Mouse (Mus musculus): ENCODE measurements around the gene Atad3a. TPM values are rescaled to one million over a fixed set of nuclear protein-coding genes. Genes with fewer than 3 reads are reported as not detected.

Atad3a gene
- polyA plus RNA-seq, 1 experiment, result 44.5 TPM

DNA sequence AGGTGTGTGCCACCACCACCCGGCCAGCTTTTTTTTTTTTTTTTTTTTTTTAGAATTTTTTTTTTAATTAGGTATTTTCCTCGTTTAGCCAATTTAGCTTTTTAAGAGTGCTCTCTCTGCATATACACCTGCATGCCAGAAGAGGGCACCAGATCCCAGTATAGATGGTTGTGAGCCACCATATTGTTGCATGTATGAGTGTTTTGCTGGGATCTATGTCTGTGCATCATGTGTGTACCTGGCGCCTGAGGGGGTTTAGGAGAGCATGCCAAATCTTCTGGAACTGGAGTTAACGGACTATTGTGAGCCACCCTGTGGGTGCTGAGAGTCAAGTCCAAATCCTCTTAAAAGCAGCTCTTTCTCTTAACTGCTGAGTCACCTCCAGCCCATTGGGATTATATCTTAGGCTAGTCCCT lies 39.2 kb downstream of the Atad3a start:
- 53% methylated on average over 4 of the region's 4 CpGs for WGBS
- Histone ChIP-seq H3K4me1 (ENCODE audit: control insufficient read depth, insufficient read depth, low read length) (no peaks in the 10 kb centered on the region), H3K4me3 (replicated peaks; ENCODE audit: extremely low read depth, low read depth, low read length) (no peak overlapping the region)
- DNase-seq, result peak; percentile 26
- TF ChIP-seq CTCF (IDR thresholded peaks at IDR 0.05; ENCODE audit: insufficient read depth, low read length), result no peak
- no peak for TF ChIP-seq POLR2A (IDR thresholded peaks at IDR 0.05; ENCODE audit: borderline replicate concordance, extremely low read depth, low read depth, low read length)

DNA sequence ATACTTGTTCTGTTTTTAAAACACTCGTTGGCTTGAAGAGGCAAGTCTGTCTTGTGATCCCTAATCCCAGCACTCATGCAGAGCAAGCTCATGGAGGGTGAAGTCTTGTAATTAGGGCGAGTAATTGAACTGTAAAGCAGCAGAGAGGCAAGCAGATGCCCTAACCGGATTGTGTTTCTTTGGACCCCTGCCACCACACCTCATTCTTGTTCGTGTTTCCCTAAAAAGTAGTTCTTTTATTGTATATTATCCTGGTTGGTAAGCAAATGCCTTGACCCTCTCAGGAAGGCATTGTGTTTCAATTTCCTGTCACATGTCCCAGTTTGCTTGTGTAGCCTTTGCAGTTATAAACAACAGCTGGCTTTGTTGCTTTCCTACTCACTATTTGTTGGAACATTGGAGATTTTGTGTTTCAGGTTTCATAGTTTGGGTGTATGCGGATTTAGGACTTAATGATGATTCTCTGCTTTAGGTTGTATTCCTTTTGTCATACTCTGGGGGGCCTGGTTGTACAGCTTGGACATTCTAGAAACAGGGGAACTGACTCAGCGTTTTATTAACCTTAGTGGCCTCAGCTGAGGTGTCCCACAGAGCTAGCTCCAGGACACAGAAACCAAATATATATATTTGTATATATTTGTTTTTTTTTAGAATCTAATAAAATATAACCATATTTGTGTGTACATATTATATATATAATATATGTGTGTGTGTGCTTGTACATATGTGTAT lies 50.2 kb downstream of the Atad3a start:
- H3K4me3 ChIP-seq (replicated peaks; ENCODE audit: extremely low read depth, low read depth, low read length), result no peak overlapping the region
- no peak for DNase-seq
- TF ChIP-seq POLR2A (IDR thresholded peaks at IDR 0.05; ENCODE audit: borderline replicate concordance, extremely low read depth, low read depth, low read length), result no peak
- TF ChIP-seq CTCF (IDR thresholded peaks at IDR 0.05; ENCODE audit: insufficient read depth, low read length), result no peak
- 29% methylated on average over 6 of the region's 6 CpGs for WGBS
- peaks cover 17% of the 10 kb centered on the region for H3K4me1 ChIP-seq (ENCODE audit: control insufficient read depth, insufficient read depth, low read length)

DNA sequence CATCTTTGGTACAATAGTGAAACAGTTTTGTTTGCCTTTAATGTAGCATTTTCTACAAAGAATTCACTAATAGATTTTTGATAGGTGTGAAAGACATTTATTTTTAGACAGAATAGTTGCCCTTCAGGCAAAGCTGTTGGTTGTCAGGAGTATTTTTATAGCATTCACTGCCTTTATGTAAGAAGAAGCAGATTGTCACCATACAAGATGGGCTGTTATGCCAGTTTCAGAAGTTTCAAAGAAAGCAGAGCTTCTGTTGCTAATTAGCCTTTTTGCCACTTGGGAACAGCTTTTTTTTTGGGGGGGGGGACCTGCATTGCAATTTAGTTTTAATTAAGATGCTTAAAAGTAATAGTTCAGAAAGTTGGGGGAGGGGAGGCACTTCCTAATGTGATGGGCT lies 51.9 kb downstream of the Atad3a start:
- Histone ChIP-seq H3K4me1 (ENCODE audit: control insufficient read depth, insufficient read depth, low read length) (peaks cover 17% of the 10 kb centered on the region), H3K4me3 (replicated peaks; ENCODE audit: extremely low read depth, low read depth, low read length) (no peak overlapping the region)
- no peak for DNase-seq
- no peak for TF ChIP-seq CTCF (IDR thresholded peaks at IDR 0.05; ENCODE audit: insufficient read depth, low read length)
- TF ChIP-seq POLR2A (IDR thresholded peaks at IDR 0.05; ENCODE audit: borderline replicate concordance, extremely low read depth, low read depth, low read length), result no peak

DNA sequence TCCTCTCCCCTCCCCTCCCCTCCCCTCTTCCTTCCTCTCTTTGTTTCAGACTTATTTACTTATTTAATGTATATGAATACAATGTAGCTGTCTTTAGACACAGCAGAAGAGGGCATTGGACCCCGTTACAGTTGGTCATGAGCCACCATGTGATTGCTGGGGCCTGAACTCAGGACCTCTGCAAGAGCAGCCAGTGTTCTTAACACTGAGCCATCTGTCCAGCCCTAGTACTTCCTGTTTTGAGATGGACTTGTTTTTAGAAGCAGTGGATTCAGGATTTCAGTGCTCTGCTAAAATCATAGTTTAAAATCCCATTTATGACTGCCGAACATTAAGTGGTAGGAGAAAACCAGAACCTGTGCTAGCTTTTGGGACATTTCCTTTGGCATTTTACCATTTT lies 52.3 kb downstream of the Atad3a start:
- 50% methylated on average over 2 of the region's 2 CpGs for WGBS
- Histone ChIP-seq H3K4me1 (ENCODE audit: control insufficient read depth, insufficient read depth, low read length) (peaks cover 17% of the 10 kb centered on the region), H3K4me3 (replicated peaks; ENCODE audit: extremely low read depth, low read depth, low read length) (no peak overlapping the region)
- DNase-seq, result no peak
- TF ChIP-seq CTCF (IDR thresholded peaks at IDR 0.05; ENCODE audit: insufficient read depth, low read length), result no peak
- no peak for TF ChIP-seq POLR2A (IDR thresholded peaks at IDR 0.05; ENCODE audit: borderline replicate concordance, extremely low read depth, low read depth, low read length)

DNA sequence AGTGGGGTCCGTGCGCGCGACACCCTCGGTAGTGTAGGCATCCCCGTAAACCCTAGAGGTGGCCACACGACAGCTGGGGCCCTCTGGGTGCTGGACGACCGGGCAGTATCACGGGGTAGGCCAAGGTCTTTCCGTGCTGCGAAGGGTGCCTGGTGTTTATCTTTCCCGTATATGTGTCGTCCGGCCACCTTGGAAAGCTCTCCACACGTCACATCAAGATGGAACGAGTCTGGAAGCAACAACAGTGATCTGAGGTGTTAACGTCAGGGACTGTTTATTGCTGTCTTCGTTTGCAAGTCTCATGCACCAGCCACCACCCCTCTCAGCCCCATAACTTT lies 55.3 kb downstream of the Atad3a start:
- DNase-seq, result no peak
- no peak for TF ChIP-seq CTCF (IDR thresholded peaks at IDR 0.05; ENCODE audit: insufficient read depth, low read length)
- no peak for TF ChIP-seq POLR2A (IDR thresholded peaks at IDR 0.05; ENCODE audit: borderline replicate concordance, extremely low read depth, low read depth, low read length)
- peak overlapping the region; percentile 98 for H3K4me3 ChIP-seq (replicated peaks; ENCODE audit: extremely low read depth, low read depth, low read length)
- WGBS, result under 1% methylated on average over 19 of the region's 19 CpGs
- H3K4me1 ChIP-seq (ENCODE audit: control insufficient read depth, insufficient read depth, low read length), result peaks cover 10% of the 10 kb centered on the region

DNA sequence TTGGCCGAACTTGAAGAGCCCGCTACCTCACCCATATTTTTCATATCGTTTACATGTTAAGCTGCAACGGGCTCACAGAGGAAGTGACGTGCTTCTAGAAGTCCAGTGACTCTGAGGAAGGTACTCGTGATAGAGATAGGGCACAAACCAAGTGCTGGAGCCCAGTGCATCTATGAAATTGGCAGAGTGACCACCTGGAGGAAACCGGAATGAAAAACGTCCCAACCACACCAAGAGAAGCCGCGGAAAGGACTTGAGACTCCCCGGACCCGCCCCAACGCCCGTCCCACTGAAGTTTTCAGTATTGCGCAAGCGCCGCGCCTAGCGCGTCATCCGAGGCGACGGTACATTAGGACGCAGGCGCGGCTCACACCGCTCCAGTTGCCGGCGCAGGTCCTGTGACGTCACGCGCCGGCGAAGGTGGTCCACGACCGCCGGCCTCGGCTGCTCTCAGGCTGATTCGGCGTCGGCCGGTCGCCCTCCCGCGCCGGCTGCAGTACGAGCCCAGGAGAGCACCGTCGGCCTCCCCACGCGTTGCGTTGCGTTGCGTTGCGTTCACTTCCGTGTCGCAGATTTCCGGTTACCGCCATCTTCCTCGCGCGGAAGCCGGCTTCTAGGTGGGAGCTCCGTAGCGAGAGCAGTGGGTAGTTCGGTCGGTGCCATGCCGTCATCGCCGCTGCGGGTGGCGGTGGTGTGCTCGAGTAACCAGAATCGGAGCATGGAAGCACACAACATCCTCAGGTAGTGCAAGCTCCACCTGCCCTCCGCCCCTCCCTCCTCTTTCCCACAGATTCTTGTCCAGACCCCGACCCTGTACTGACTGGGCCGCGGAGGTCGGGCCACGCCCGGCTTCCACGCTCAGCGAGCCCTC lies 55.9 kb downstream of the Atad3a start, which contains the start of gene Ssu72:
Gene Ssu72 (plus strand): TSS at position 80 of the 871 bp plus-strand sequence.
- H3K4me3 ChIP-seq (replicated peaks; ENCODE audit: extremely low read depth, low read depth, low read length), result peak within 1 kb of the TSS; percentile 98
- peak; percentile 98 for DNase-seq
- TF ChIP-seq POLR2A (IDR thresholded peaks at IDR 0.05; ENCODE audit: borderline replicate concordance, extremely low read depth, low read depth, low read length) (peak; percentile 78; the same call in 1 of the 2 replicates), CTCF (IDR thresholded peaks at IDR 0.05; ENCODE audit: insufficient read depth, low read length) (no peak)
- WGBS, result under 1% methylated on average over 83 of the region's 83 CpGs
- peaks cover 5% of the 10 kb centered on the region for H3K4me1 ChIP-seq (ENCODE audit: control insufficient read depth, insufficient read depth, low read length)

DNA sequence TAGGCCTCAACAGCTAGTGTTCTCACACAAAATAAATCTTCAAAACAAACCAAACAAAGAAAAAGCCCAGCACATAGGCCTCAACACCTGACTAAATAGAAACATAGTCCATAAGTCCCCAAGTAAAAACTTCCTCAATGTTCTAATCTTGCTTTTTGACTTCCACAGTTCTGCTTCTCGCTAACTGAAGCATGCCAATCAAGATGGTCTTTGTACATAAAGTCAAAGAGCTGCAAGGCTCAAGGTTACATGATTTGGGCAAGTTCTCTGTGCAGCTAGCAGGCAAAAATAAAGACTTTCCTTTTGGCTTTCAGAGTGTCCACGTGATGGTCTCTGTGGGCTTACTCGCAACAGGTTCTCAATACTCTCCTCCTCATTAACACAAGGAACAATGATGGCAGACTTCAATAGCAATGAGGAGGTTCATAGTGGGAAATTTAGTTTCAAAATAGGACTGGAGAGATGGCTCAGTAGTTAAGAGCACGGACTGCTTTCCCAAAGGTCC lies 57.4 kb downstream of the Atad3a start:
- Histone ChIP-seq H3K4me3 (replicated peaks; ENCODE audit: extremely low read depth, low read depth, low read length) (no peak overlapping the region), H3K4me1 (ENCODE audit: control insufficient read depth, insufficient read depth, low read length) (peaks cover 5% of the 10 kb centered on the region)
- no peak for DNase-seq
- TF ChIP-seq POLR2A (IDR thresholded peaks at IDR 0.05; ENCODE audit: borderline replicate concordance, extremely low read depth, low read depth, low read length) (no peak), CTCF (IDR thresholded peaks at IDR 0.05; ENCODE audit: insufficient read depth, low read length) (no peak)
- 95% methylated on average over 4 of the region's 4 CpGs for WGBS

DNA sequence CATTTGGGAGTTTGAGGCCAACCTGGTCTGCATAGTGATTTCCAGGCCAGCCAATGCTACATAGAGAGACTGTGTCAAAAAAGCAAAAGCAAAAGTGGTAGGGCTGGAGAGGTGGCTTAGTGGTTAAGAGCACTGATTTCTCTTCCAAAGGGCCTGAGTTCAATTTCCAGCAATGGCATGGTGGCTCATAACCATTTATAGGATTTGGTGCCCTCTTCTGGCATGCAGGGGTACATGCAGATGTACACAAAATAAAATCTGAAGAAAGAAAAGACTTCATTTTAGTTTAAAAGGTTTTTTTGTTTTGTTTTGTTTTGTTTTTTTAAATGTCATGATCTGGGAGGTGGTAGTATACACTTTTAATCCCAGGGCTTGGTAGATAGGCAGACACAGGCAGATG lies 60.5 kb downstream of the Atad3a start:
- no peaks in the 10 kb centered on the region; the same call in 1 of the 2 replicates for H3K4me1 ChIP-seq (ENCODE audit: control insufficient read depth, insufficient read depth, low read length)
- peak; percentile 21; the same call in 1 of the 2 replicates for TF ChIP-seq CTCF (IDR thresholded peaks at IDR 0.05; ENCODE audit: insufficient read depth, low read length)
- TF ChIP-seq POLR2A (IDR thresholded peaks at IDR 0.05; ENCODE audit: borderline replicate concordance, extremely low read depth, low read depth, low read length), result no peak
- H3K4me3 ChIP-seq (replicated peaks; ENCODE audit: extremely low read depth, low read depth, low read length), result no peak overlapping the region
- DNase-seq, result no peak
